Mouse (Mus musculus) regulatory T cell (primary cell): ENCODE results near the gene Ereg.

Experiments used
- in situ Hi-C: fragments of 300-600 bp; cut with MboI, MseI; formaldehyde crosslinking; loops from one replicate; pipeline ENCODE4 v1.15.1; 2025; ENCODE audit warnings: high pct_unique_total_duplicates

Ereg gene

DNA sequence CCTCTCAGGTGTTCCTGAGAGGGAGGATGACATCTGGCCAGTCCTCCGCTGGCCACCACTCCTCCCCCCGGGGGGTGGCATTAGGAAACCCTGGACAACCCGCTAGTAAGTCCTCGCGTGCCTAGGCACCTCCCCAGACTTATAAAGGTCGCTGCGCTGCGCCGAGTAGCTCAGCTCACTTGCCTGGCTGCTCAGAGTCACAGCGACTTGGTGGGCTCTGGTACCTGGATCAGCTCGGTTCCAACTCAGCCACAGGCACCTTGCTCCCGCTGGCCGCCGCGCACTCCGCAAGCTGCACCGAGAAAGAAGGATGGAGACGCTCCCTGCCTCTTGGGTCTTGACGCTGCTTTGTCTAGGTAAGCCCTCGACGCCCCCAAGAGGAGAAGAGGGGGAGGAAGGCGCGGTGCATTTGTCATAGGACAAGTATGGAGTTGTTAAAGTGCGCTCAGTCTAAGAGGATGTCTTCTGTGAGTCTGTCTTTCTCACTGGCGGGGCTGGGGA is at the start of gene Ereg:
Ereg (plus strand) TSS at position 173 of the 501 bp plus-strand sequence.
- in situ Hi-C loops: no loop called here

DNA sequence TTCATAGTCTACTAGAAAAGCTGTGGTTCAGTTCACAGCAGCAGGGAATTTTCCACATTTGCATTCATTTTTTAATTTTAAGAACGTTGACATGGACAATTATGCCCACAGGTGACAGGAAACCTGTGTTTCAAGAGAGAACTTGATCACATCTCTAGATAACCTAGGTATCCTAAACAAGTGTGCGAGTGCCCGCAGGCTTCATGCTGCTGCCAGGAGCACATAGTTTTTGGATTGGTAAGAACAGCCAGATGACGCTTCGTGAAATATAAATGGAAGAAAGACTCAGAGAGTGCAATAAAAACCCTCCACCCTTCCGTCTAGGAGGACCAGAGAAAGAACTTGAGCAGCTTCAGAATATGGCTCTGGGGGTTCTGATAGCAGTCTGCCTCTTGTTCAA is 47.3 kb upstream of the Ereg start, which contains the start of gene Epgn:
Epgn (plus strand) TSS at position 301 of the 400 bp plus-strand sequence.
- in situ Hi-C loops: no loop called here

- in situ Hi-C loops: no loop called here
Measured at GRCm38 (mm10) chr5:91027840-91028239, 46.6 kb upstream of the Ereg start.

DNA sequence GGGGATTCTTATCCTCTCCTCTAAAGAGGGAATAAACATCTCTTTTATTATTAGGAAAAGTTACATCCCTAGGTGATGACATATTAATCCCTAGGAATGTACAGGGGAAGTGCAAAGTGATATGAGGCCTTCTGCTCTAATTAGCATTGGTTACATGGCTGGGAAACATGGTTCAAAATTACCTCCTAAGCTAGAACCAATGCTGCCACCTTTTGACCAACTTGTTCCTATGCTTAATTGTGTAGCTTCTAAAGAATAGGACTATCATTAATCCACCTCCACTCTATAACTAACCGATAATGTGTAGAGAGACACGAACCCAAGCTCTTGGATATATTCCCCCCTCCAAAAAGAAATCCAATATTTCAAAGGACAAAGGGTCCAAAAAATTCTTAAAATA is 43.8 kb upstream of the Ereg start:
- in situ Hi-C loops: no loop called here

- in situ Hi-C loops: no loop called here
Measured at GRCm38 (mm10) chr5:91035341-91035740, 39.1 kb upstream of the Ereg start.

DNA sequence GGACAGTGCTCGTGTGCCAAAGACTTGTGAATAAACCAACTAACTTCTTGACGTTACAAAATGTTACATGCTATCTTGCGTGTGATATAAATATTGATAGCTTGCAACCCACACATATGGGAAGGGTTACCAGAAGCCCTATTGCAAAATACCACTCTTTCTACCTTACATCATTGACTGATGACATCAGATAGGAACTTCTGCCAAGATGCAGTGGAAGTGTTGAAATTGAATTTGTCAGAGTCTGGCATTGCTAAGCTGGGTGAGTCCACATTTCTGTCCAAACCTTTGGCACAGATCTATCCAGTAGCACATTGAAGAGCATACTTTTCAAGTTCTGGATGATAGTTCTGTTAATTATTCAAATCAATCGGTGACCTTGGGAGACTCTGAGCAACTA is 37.8 kb upstream of the Ereg start:
- in situ Hi-C loops: no loop called here

DNA sequence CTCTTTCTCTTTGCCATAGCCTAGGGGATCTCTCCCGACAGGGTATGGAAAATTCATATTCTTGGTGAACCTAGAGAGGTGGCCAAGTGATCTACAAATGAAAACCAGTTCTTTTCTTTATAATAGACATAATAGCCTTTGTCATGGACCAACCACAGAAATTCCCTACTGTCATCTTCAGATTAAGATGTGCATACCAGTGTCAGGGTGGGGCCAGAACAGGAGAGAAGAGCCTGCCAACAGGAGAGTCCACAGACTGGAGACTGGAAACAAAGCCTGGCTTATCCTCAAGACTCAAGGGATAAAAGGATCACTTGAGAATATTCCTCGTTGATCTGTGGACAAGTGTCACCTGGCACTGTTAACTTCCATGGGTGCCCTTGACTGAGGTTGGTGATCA is 36.7 kb upstream of the Ereg start:
- in situ Hi-C loops: no loop called here

- in situ Hi-C loops: no loop called here
Measured at GRCm38 (mm10) chr5:91038547-91038946, 35.9 kb upstream of the Ereg start.

GRCm38 (mm10) chr5:91038963-91039362 is 35.5 kb upstream of the Ereg start:
- in situ Hi-C loops: no loop called here

- in situ Hi-C loops: no loop called here
Measured at GRCm38 (mm10) chr5:91047987-91048386, 26.4 kb upstream of the Ereg start.

DNA sequence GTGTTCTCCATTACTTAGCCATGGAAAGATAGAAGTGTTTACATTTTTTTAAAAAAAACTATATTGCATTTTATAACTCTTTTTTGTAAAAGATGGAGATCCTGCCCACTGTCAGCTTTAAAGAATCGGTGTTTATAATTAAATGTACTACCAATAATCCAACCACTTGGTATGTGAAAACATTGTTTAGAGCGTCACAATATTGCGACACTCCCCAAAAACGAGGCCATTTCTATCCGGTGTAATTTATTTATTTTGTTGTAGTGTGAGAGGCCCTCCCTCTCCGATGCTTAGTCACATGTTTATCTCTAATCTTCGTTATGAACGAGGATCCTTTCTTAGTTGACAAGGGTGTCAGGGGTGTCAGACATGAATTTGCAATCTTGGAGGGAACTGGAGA is 26.0 kb upstream of the Ereg start:
- in situ Hi-C loops: no loop called here

- in situ Hi-C loops: no loop called here
Measured at GRCm38 (mm10) chr5:91072340-91072739, 2.1 kb upstream of the Ereg start.

DNA sequence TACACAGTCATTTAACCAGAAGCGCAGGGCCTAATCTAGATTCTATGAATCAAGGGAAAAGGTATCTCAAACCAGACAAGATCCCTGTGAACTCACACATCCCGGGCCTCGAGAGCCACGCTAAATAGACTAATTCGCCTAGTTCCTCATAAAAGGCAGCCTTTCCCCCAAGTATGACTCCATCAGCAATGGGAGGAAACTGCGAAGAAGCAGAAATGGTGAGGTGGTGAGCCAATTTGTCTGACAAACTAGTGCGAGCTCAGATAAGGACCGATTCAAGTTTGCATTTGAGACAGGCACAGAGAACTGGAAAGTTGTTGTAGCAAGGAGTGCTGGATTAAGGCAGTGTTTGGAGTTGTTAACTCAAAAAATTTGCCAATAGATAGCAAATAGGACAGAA is 796 bp upstream of the Ereg start:
- in situ Hi-C loops: no loop called here

DNA sequence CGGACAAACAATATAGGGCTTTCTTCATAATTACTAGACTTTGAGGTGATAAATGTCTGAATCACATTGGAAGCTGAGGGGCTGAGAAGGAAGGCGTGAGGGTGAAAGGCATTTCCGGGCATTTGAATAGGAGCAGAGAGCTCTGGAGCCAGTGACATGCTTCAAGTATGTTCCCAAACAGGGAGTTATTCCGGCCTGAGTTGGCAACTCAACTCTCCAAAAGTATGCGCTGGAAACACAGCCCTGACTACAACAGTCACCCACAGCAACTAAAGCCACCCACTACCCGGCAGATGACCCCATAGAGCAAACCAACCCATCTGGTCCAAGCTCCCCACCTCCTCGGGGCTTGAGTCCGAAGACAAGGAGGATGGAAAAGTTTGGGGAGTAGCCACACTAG is 396 bp upstream of the Ereg start:
- in situ Hi-C loops: no loop called here

GRCm38 (mm10) chr5:91075021-91075420 is 599 bp downstream of the Ereg start:
- in situ Hi-C loops: no loop called here

- in situ Hi-C loops: no loop called here
Measured at GRCm38 (mm10) chr5:91083016-91083415, 8.6 kb downstream of the Ereg start.

DNA sequence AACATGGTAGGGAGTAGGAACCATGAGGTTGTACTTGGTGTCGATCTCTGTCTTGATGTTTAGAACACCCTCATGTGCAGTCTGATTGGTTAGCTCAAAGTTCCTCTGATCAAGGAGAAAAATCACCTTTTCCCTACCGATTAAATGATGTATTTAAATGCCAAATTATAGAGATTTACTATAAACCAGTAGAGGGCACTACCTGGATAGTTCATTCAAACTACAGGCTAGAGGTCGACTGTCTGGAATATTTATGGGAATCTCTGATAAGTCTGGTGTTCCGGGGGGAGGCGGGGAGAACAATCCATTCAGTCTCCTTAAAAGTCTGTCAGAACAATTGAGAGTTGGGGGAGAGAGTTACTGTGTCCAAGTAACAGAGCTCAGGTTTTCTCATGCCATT is 10.9 kb downstream of the Ereg start:
- in situ Hi-C loops: no loop called here

DNA sequence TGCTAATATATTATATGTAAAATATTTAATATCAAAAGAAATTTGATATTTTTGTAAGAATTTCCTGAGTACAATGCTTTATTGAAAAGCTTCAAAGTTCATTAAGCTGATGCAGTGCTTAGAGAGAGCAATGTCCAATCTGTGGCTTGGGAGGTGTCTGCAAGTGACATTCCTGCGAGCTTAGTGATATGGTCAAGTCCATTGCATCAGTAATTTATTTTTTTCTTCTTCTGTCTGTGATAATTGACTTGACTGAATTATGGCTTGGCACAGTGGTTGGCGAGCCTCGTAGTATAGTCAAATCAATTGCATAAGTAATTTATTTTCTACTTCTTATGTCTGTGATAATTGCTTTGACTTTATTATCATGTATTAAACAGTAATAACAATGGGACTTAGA is 15.9 kb downstream of the Ereg start:
- in situ Hi-C loops: no loop called here

GRCm38 (mm10) chr5:91097911-91098614 is 23.6 kb downstream of the Ereg start:
- in situ Hi-C loops: no loop called here

DNA sequence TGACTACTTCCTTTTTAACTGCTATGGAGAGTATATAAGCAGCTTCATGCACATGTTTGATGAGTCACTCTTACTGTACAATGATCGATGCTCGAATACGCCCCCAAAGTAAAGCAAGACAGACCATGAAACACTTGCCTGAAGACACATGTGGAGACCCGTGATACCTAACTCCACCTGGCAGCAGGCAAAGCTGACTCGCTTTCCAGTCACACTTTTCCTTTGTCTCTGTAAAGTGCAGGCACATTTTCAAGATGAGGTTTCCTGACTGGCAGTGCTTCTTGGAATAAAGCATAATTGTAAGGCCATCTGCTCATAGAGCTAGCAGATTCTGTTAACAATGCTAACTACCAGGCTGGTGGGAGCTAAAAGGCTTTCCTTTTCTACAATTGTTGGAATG is 27.3 kb downstream of the Ereg start:
- in situ Hi-C loops: no loop called here

GRCm38 (mm10) chr5:91103943-91104665 is 29.7 kb downstream of the Ereg start:
- in situ Hi-C loops: no loop called here

DNA sequence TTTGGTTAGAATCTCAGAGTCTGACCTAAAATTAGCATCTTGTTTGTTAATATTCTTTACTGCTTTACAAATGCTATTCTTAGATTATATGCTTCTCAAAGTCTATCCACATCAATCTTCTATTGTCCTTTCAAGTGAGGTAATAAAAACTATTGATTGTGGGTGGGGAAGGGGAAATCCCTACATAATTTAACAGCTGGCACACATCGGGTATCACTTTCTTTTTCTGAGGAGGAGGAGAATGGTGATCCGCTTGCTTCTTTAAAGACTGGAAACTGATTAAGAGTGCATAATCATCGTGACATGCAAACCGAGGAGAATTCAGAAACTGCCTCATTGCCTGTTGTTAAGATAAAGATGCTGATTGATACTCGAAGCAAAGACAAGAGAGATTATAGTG is 31.8 kb downstream of the Ereg start:
- in situ Hi-C loops: no loop called here

GRCm38 (mm10) chr5:91110023-91110670 is 35.7 kb downstream of the Ereg start:
- in situ Hi-C loops: no loop called here
